Mouse (Mus musculus) regulatory T cell (primary cell): ENCODE measurements at regions not wholly inside any gene's neighbourhood (a gene's known extent, or its start where the extent isn't known, plus 50 kb on each side); places are given as distances from the start of the nearest gene placed in this dataset.

Experiments used
- in situ Hi-C: fragments of 300-600 bp; cut with MboI, MseI; formaldehyde crosslinking; loops from one replicate; pipeline ENCODE4 v1.15.1; 2025; ENCODE audit warnings: high pct_unique_total_duplicates

GRCm38 (mm10) chr14:120660321-120660781 lies 182.1 kb downstream of the Rap2a start:
- in situ Hi-C loops: no loop called here

GRCm38 (mm10) chr14:120661111-120661510 lies 182.9 kb downstream of the Rap2a start:
- in situ Hi-C loops: no loop called here

- in situ Hi-C loops: no loop called here
These were observed 191.4 kb downstream of the Rap2a start for GRCm38 (mm10) chr14:120669665-120670064.

GRCm38 (mm10) chr14:120675752-120676151 lies 197.5 kb downstream of the Rap2a start:
- in situ Hi-C loops: no loop called here

- in situ Hi-C loops: no loop called here
These were observed 200.3 kb downstream of the Rap2a start for GRCm38 (mm10) chr14:120678533-120678932.

GRCm38 (mm10) chr14:120679072-120679471 lies 200.8 kb downstream of the Rap2a start:
- in situ Hi-C loops: no loop called here

GRCm38 (mm10) chr14:120680272-120680671 lies 202.0 kb downstream of the Rap2a start:
- in situ Hi-C loops: no loop called here

- in situ Hi-C loops: no loop called here
These were observed 207.0 kb downstream of the Rap2a start for GRCm38 (mm10) chr14:120685263-120685662.

- in situ Hi-C loops: no loop called here
These were observed 207.6 kb downstream of the Rap2a start for GRCm38 (mm10) chr14:120685877-120686276.

- in situ Hi-C loops: no loop called here
These were observed 208.5 kb downstream of the Rap2a start for GRCm38 (mm10) chr14:120686751-120687150.

- in situ Hi-C loops: no loop called here
These were observed 211.6 kb upstream of the Ipo5 start for GRCm38 (mm10) chr14:120699378-120699777.

GRCm38 (mm10) chr14:120705301-120705801 lies 205.7 kb upstream of the Ipo5 start:
- in situ Hi-C loops: no loop called here

- in situ Hi-C loops: no loop called here
These were observed 200.2 kb upstream of the Ipo5 start for GRCm38 (mm10) chr14:120710782-120711181.

- in situ Hi-C loops: no loop called here
These were observed 190.3 kb upstream of the Ipo5 start for GRCm38 (mm10) chr14:120720464-120721445.

- in situ Hi-C loops: no loop called here
These were observed 189.2 kb upstream of the Ipo5 start for GRCm38 (mm10) chr14:120721593-120722461.

GRCm38 (mm10) chr14:120722546-120723112 lies 188.4 kb upstream of the Ipo5 start:
- in situ Hi-C loops: no loop called here

GRCm38 (mm10) chr14:120728107-120728506 lies 182.9 kb upstream of the Ipo5 start:
- in situ Hi-C loops: no loop called here

GRCm38 (mm10) chr14:120730226-120730625 lies 180.8 kb upstream of the Ipo5 start:
- in situ Hi-C loops: no loop called here

GRCm38 (mm10) chr14:120731679-120732281 lies 179.2 kb upstream of the Ipo5 start:
- in situ Hi-C loops: no loop called here

- in situ Hi-C loops: no loop called here
These were observed 178.5 kb upstream of the Ipo5 start for GRCm38 (mm10) chr14:120732400-120733138.
